Mouse (Mus musculus) forebrain, embryonic 16.5 days (tissue): ENCODE results near the gene Rundc3a. TPM values are rescaled to one million over a fixed set of nuclear protein-coding genes. Genes with fewer than 3 reads are reported as not detected.

Source experiments
- ATAC-seq: fragments of 200-750 bp; cut with Nextera tagmentation; 2 replicates; pipeline ENCODE4 v1.8.0; 2017; ENCODE audit warnings: mild to moderate bottlenecking, moderate library complexity
- H3K27ac ChIP-seq: fragments of 300-500 bp; sonication (generic); 2 replicates; pipeline ENCODE4 v1.5.1; 2014; ENCODE audit warnings: low read length, control low read depth
- H3K27me3 ChIP-seq: fragments of 300-500 bp; sonication (generic); replicated peaks from 2 replicates; pipeline ENCODE4 v1.6.1; 2014; ENCODE audit warnings: low read length; ENCODE audit not compliant: control insufficient read depth, insufficient read depth
- H3K36me3 ChIP-seq: fragments of 300-500 bp; sonication (generic); 2 replicates; pipeline ENCODE4 v1.6.1; 2014; ENCODE audit not compliant: control insufficient read depth, insufficient read depth
- H3K4me1 ChIP-seq: fragments of 300-500 bp; sonication (generic); replicated peaks from 2 replicates; pipeline ENCODE4 v1.6.1; 2014; ENCODE audit warnings: low read length; ENCODE audit not compliant: control insufficient read depth, insufficient read depth
- H3K4me2 ChIP-seq: fragments of 300-500 bp; sonication (generic); 2 replicates; pipeline ENCODE4 v1.6.1; 2014; ENCODE audit warnings: mild to moderate bottlenecking, low read length, control low read depth
- H3K4me3 ChIP-seq: fragments of 300-500 bp; sonication (generic); replicated peaks from 2 replicates; pipeline ENCODE4 v1.5.1; 2014; ENCODE audit warnings: mild to moderate bottlenecking, low read length, control low read depth
- H3K9ac ChIP-seq: fragments of 300-500 bp; sonication (generic); replicated peaks from 2 replicates; pipeline ENCODE4 v1.6.1; 2014; ENCODE audit warnings: low read depth, low read length, control low read depth
- H3K9me3 ChIP-seq: fragments of 300-500 bp; sonication (generic); 2 replicates; pipeline ENCODE4 v1.6.1; 2016; ENCODE audit warnings: low read length; ENCODE audit not compliant: control insufficient read depth
- WGBS: fragments of 180-500 bp; shearing (Covaris S2); extraction: QIAGEN DNeasy Blood & Tissue Kit; methylation state at CpG from one replicate; pipeline ENCODE4 v1.1.7; 2014; 5-methylcytosine and 5-hydroxymethylcytosine counted together
- microRNA-seq: library from miRNA; unstranded; fragments of <30 nt; microRNA quantifications from one replicate; pipeline ENCODE4, GENCODE M21; 2017
- polyA plus RNA-seq: library from polyadenylated mRNA; unstranded; fragments of >200 nt; fragmentation: Nextera tagmentation; extraction: Ambion mirVana; gene quantifications from 2 replicates; pipeline ENCODE4 v1.2.1, GENCODE M21; 2015

Rundc3a gene
- polyA plus RNA-seq, 1 experiment from 2014 or later, result 156 TPM

GRCm38 (mm10) chr11:102448327-102448726 is 55.1 kb downstream of the Rundc3a start:
- 12% methylated on average over 8 of the region's 8 CpGs for WGBS
- no peak overlapping the region for H3K27ac ChIP-seq
- H3K9me3 ChIP-seq, result no peaks in the 10 kb centered on the region
- peaks cover 3% of the 10 kb centered on the region; the same call in 1 of the 2 replicates for H3K36me3 ChIP-seq
- 0 out of 2 replicates have a peak overlapping the region, but pooled peaks have one; percentile 16 for H3K4me2 ChIP-seq
- no peak overlapping the region for H3K9ac ChIP-seq
- ATAC-seq, result no peak
- no peaks in the 10 kb centered on the region for H3K27me3 ChIP-seq
- H3K4me3 ChIP-seq, result no peak overlapping the region
- H3K4me1 ChIP-seq, result peaks cover 41% of the 10 kb centered on the region

- 41% methylated on average over 17 of the region's 17 CpGs for WGBS
- no peak for ATAC-seq
- Histone ChIP-seq H3K27me3 (no peaks in the 10 kb centered on the region), H3K4me1 (peaks cover 36% of the 10 kb centered on the region), H3K4me3 (no peak overlapping the region), H3K4me2 (no peak overlapping the region), H3K9ac (no peak overlapping the region), H3K36me3 (no peaks in the 10 kb centered on the region), H3K27ac (no peak overlapping the region), H3K9me3 (no peaks in the 10 kb centered on the region)
These were observed 56.1 kb downstream of the Rundc3a start for GRCm38 (mm10) chr11:102449043-102450008.

Small RNAs within 50 kb of the gene (microRNA-seq; reads per million reads assigned to microRNA genes)
- gene Mir6930, result not detected

Other genes with a start within 250 kb of the Rundc3a start
- gene Nags, start 247.9 kb upstream of the Rundc3a start, polyA plus RNA-seq, result not detected in 2 replicates
- 43.9 and 44.7 TPM in 2 replicates for gene Tmem101, start 237.0 kb upstream of the Rundc3a start, polyA plus RNA-seq
- gene Lsm12, start 208.1 kb upstream of the Rundc3a start, polyA plus RNA-seq, result 103 and 123 TPM in 2 replicates
- 21.5 and 26.2 TPM in 2 replicates for gene G6pc3, start 203.8 kb upstream of the Rundc3a start, polyA plus RNA-seq
- gene Hdac5, start 163.2 kb upstream of the Rundc3a start, polyA plus RNA-seq, result 124 and 136 TPM in 2 replicates
- gene BC030867, start 144.5 kb upstream of the Rundc3a start, polyA plus RNA-seq, result 5.4 and 5.5 TPM in 2 replicates
- gene Asb16, start 124.7 kb upstream of the Rundc3a start, polyA plus RNA-seq, result not detected in 2 replicates
- 75.8 and 78.7 TPM in 2 replicates for gene Tmub2, start 108.5 kb upstream of the Rundc3a start, polyA plus RNA-seq
- 28.5 and 29.5 TPM in 2 replicates for gene Atxn7l3, start 96.8 kb upstream of the Rundc3a start, polyA plus RNA-seq
- gene Ubtf, start 73.7 kb upstream of the Rundc3a start, polyA plus RNA-seq, result 99.1 and 116 TPM in 2 replicates
- 2.0 and 2.9 TPM in 2 replicates for gene Slc4a1, start 27.2 kb upstream of the Rundc3a start, polyA plus RNA-seq
- gene Slc25a39, start 14.5 kb downstream of the Rundc3a start, polyA plus RNA-seq, result 134 and 143 TPM in 2 replicates
- 68.0 and 72.8 TPM in 2 replicates for gene Grn, start 36.9 kb downstream of the Rundc3a start, polyA plus RNA-seq
- gene Fam171a2, start 54.3 kb downstream of the Rundc3a start, polyA plus RNA-seq, result 16.1 and 17.8 TPM in 2 replicates
- gene Itga2b, start 76.7 kb downstream of the Rundc3a start, polyA plus RNA-seq, result 3.6 and 6.6 TPM in 2 replicates
- gene Gpatch8, start 163.0 kb downstream of the Rundc3a start, polyA plus RNA-seq, result 66.6 and 88.1 TPM in 2 replicates
- 6.4 and 8.3 TPM in 2 replicates for gene Gm11627, start 186.1 kb downstream of the Rundc3a start, polyA plus RNA-seq
- gene Fzd2, start 211.0 kb downstream of the Rundc3a start, polyA plus RNA-seq, result 12.0 and 13.5 TPM in 2 replicates